Mouse (Mus musculus): ENCODE results near the gene Sec14l4. TPM values are rescaled to one million over a fixed set of nuclear protein-coding genes. Genes with fewer than 3 reads are reported as not detected.

Gene Sec14l4
- polyA plus RNA-seq, 1 experiment from 2014 or later, result 1.4 TPM

- H3K27ac ChIP-seq, result no peak overlapping the region
- H3K9me3 ChIP-seq, result no peaks in the 10 kb centered on the region
- no peaks in the 10 kb centered on the region for H3K27me3 ChIP-seq (replicated peaks)
- no peak overlapping the region for H3K9ac ChIP-seq
- ATAC-seq (ENCODE audit: insufficient read depth, low FRiP score, low read depth), result no peak
- no peaks in the 10 kb centered on the region for H3K4me1 ChIP-seq
- WGBS, result 23% methylated on average over 5 of the region's 5 CpGs
- H3K4me2 ChIP-seq, result no peak overlapping the region
- no peak overlapping the region for H3K4me3 ChIP-seq (replicated peaks)
- no peaks in the 10 kb centered on the region for H3K36me3 ChIP-seq
Observed at GRCm38 (mm10) chr11:4053586-4053985, 22.3 kb downstream of the Sec14l4 start.

DNA sequence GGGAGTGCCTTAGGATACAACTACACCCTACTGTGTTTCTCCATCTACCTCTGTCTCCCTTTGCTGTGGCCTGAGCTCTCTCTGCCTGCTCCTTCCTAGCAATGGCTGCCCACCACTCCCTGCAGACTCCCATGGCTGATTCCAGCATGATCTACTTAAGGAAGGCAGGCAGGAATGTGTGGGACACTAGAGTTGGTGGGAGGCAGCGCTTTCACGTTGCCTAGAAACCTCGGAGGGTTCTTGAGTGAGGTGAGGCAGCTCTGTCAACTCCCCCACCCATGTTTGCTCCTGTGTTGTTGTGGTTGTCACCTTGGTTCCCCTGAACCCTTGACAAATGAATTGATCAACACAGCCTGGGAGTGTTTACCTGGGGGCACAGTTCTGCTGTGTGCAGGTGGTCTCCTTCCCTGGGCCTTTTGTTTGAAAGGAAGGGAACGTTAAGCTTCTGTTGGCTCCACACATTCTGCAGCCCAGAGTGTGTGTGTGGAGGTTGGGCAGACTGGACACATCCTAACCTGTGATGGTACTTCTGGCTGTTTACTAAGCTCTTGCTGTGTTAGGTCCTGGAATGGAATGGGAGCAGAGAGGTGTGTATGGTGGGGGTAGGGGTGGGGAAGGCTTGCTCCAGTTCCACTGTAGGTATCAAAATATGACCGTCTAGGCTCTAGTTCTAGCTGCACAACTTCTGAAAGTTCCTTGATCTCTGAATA lies 29.8 kb downstream of the Sec14l4 start:
- no peak overlapping the region for H3K4me2 ChIP-seq
- no peak for ATAC-seq (ENCODE audit: insufficient read depth, low FRiP score, low read depth)
- H3K36me3 ChIP-seq, result no peaks in the 10 kb centered on the region
- no peak overlapping the region for H3K9ac ChIP-seq
- no peaks in the 10 kb centered on the region for H3K27me3 ChIP-seq (replicated peaks)
- no peak overlapping the region for H3K4me3 ChIP-seq (replicated peaks)
- no peaks in the 10 kb centered on the region for H3K4me1 ChIP-seq
- WGBS, result 53% methylated on average over 5 of the region's 5 CpGs
- no peaks in the 10 kb centered on the region for H3K9me3 ChIP-seq
- no peak overlapping the region for H3K27ac ChIP-seq

DNA sequence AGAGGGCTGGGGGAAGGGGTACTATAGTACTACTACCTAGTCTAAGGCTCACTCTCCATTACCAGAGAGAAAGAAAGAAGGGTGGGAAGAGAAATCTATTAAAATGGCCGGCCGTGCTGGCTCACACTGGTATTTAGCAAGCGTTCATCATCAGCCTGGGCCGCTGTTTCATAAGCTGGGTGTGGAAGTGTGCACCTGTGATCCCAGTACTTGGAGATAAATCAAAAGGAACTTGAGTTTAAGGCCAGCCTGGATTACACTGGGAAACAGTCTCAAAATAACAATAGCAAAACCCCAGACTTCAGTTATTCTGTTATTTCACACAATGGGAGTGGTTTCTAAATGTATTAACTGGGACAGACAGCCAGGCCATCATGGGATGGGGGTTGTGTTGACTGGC lies 31.3 kb downstream of the Sec14l4 start:
- H3K27me3 ChIP-seq (replicated peaks), result no peaks in the 10 kb centered on the region
- 85% methylated on average over 4 of the region's 4 CpGs for WGBS
- H3K36me3 ChIP-seq, result no peaks in the 10 kb centered on the region
- H3K4me3 ChIP-seq (replicated peaks), result no peak overlapping the region
- no peak overlapping the region for H3K9ac ChIP-seq
- H3K27ac ChIP-seq, result no peak overlapping the region
- no peak overlapping the region for H3K4me2 ChIP-seq
- H3K9me3 ChIP-seq, result no peaks in the 10 kb centered on the region
- no peaks in the 10 kb centered on the region for H3K4me1 ChIP-seq
- ATAC-seq (ENCODE audit: insufficient read depth, low FRiP score, low read depth), result no peak

- Histone ChIP-seq H3K4me3 (replicated peaks) (no peak overlapping the region), H3K4me2 (no peak overlapping the region), H3K27ac (no peak overlapping the region), H3K36me3 (no peaks in the 10 kb centered on the region), H3K27me3 (replicated peaks) (no peaks in the 10 kb centered on the region), H3K4me1 (no peaks in the 10 kb centered on the region), H3K9ac (no peak overlapping the region), H3K9me3 (no peaks in the 10 kb centered on the region)
- ATAC-seq (ENCODE audit: insufficient read depth, low FRiP score, low read depth), result no peak
- WGBS, result 47% methylated on average over 6 of the region's 6 CpGs
Observed at GRCm38 (mm10) chr11:4062981-4063380, 31.7 kb downstream of the Sec14l4 start.

DNA sequence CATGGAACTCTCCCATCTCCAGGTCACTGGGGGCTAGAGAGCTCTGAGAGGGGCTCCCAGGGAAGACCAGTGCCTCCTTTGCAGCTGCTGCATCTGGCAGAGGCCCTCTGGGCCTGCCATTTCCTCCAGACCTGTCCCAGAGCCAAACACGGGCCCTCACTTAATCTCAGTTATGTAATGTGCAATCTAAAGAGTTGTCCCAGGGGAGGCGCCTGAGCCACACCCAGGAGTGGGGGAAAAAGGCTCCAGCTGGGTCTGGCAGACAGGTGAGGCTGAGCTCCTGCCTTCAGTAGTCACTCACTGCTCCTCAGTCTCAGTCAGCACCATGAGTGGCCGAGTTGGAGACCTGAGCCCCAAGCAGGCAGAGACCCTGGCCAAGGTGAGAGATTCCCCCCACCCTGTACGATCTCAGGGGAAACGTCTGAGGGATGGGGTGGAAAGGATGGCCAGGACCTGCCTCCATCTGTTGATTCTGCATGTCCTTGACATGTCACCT lies 33.4 kb downstream of the Sec14l4 start, which contains the start of gene Sec14l3:
Sec14l3 (plus strand) TSS at position 215 of the 496 bp plus-strand sequence.
- H3K9me3 ChIP-seq, result no peaks in the 10 kb centered on the region
- no peak within 1 kb of the TSS for H3K9ac ChIP-seq
- H3K4me3 ChIP-seq (replicated peaks), result no peak within 1 kb of the TSS
- H3K27ac ChIP-seq, result no peak within 1 kb of the TSS
- 47% methylated on average over 5 of the region's 5 CpGs for WGBS
- no peak within 1 kb of the TSS for H3K4me2 ChIP-seq
- H3K36me3 ChIP-seq, result no peaks in the 10 kb centered on the region
- no peak for ATAC-seq (ENCODE audit: insufficient read depth, low FRiP score, low read depth)
- no peaks in the 10 kb centered on the region for H3K4me1 ChIP-seq
- H3K27me3 ChIP-seq (replicated peaks), result no peaks in the 10 kb centered on the region

DNA sequence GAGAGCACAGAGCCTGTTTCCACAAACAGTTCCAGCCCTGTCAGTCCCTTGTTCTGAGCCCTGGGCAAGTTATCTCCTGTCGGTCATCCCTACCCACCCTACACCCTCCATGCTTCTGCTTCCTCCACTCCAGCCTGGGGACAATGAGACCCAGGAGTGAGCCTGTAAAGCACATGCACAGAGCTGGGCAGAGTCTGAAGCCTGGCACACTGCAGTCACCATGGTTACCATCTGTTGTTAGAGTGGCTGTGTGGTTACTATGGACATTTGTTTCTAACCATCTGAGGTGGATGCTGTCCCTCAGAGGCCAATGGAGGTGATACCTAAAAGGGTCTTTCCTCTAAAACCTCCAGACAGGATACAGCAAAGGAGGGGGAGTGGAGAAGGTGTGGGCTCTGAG lies 38.4 kb downstream of the Sec14l4 start:
- 70% methylated on average over 1 of the region's 1 CpGs for WGBS
- Histone ChIP-seq H3K4me3 (replicated peaks) (no peak overlapping the region), H3K9me3 (no peaks in the 10 kb centered on the region), H3K4me2 (no peak overlapping the region), H3K9ac (no peak overlapping the region), H3K36me3 (no peaks in the 10 kb centered on the region), H3K4me1 (no peaks in the 10 kb centered on the region), H3K27me3 (replicated peaks) (no peaks in the 10 kb centered on the region), H3K27ac (no peak overlapping the region)
- ATAC-seq (ENCODE audit: insufficient read depth, low FRiP score, low read depth), result no peak

- Histone ChIP-seq H3K4me3 (replicated peaks) (no peak overlapping the region), H3K4me1 (no peaks in the 10 kb centered on the region), H3K36me3 (no peaks in the 10 kb centered on the region), H3K9me3 (no peaks in the 10 kb centered on the region), H3K9ac (no peak overlapping the region), H3K27ac (no peak overlapping the region), H3K27me3 (replicated peaks) (no peaks in the 10 kb centered on the region), H3K4me2 (no peak overlapping the region)
- no peak for ATAC-seq (ENCODE audit: insufficient read depth, low FRiP score, low read depth)
- 12% methylated on average over 8 of the region's 8 CpGs for WGBS
Observed at GRCm38 (mm10) chr11:4076633-4077032, 45.4 kb downstream of the Sec14l4 start.

DNA sequence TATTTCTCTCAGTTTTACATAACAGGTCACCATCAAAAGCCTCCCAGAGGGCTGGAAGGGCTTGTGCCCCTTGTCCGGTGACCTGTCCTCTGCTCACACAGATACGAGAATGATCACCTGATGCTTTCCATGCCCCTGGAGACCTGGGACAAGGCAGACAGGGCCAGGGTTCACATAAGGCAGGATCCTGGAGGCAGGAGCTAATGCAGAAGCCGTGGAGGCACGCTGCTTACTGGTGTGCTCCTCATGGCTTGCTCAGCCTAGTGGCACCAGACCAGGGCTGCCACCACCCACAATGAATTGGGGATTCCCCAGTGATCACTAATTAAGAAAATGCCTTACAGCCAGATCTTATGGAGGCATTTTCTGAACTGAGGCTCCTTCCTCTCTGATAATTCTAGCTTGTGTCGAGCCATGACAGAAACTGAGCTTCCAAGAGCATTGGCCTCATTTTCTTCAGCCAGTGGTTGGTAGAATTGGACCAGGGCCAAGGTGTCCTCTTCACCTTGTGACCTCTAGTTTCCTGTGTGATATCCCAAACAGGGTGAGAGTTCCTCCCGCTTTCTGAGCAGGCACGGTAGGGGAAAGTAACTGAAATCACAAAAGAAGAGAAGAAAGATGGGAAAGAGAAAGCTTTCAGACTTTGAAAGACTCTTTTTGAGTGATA lies 47.1 kb downstream of the Sec14l4 start:
- H3K4me1 ChIP-seq, result no peaks in the 10 kb centered on the region
- no peaks in the 10 kb centered on the region for H3K27me3 ChIP-seq (replicated peaks)
- no peak overlapping the region for H3K4me2 ChIP-seq
- H3K4me3 ChIP-seq (replicated peaks), result no peak overlapping the region
- no peak overlapping the region for H3K9ac ChIP-seq
- no peak overlapping the region for H3K27ac ChIP-seq
- no peaks in the 10 kb centered on the region for H3K9me3 ChIP-seq
- no peak for ATAC-seq (ENCODE audit: insufficient read depth, low FRiP score, low read depth)
- no peaks in the 10 kb centered on the region for H3K36me3 ChIP-seq
- WGBS, result 75% methylated on average over 7 of the region's 7 CpGs

- Histone ChIP-seq H3K9me3 (no peaks in the 10 kb centered on the region), H3K9ac (no peak overlapping the region), H3K27me3 (replicated peaks) (no peaks in the 10 kb centered on the region), H3K4me2 (no peak overlapping the region), H3K4me1 (no peaks in the 10 kb centered on the region), H3K27ac (no peak overlapping the region), H3K4me3 (replicated peaks) (no peak overlapping the region), H3K36me3 (no peaks in the 10 kb centered on the region)
- WGBS, result 6% methylated on average over 4 of the region's 4 CpGs
- no peak for ATAC-seq (ENCODE audit: insufficient read depth, low FRiP score, low read depth)
Observed at GRCm38 (mm10) chr11:4080219-4080618, 49.0 kb downstream of the Sec14l4 start.

DNA sequence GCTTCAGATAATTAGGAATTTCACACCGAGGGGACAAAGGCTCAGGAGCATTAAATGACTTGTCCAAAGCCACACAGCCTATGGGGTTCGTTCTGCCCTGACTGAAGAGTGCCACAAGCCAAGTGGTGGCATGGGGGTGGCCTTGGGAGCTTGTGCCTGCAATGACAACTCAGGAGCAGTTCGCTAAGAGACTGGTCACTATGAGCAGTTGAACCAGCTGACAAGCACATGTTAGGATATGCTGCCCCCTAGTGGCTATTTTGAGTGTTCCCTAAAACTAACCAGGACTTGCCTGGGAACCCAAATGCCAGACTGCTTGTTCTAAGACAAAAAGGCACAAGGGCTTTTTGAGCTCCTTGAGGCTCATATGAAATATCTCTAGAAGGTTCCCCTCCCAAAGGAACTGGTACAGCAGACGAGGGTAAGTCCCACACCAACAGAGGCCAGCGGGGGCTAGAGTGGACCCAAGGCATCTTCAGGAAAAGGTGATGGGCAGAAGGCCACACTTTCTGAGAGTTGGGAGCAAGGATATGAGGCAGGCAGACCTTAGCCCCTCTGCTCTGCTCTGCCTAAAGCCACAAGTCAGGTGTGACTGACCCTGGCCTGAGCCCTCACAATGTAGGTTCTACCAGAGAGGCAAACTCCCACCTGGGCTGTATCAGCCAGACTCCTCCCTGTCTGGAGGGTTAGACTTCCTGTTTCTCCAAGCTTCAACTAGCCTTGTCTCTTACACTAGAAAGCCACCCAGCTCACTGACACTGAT lies 52.2 kb downstream of the Sec14l4 start:
- H3K9ac ChIP-seq, result no peak overlapping the region
- no peak overlapping the region for H3K4me2 ChIP-seq
- no peaks in the 10 kb centered on the region for H3K4me1 ChIP-seq
- H3K4me3 ChIP-seq (replicated peaks), result no peak overlapping the region
- no peak overlapping the region for H3K27ac ChIP-seq
- no peaks in the 10 kb centered on the region for H3K9me3 ChIP-seq
- no peak for ATAC-seq (ENCODE audit: insufficient read depth, low FRiP score, low read depth)
- 34% methylated on average over 5 of the region's 5 CpGs for WGBS
- H3K27me3 ChIP-seq (replicated peaks), result no peaks in the 10 kb centered on the region
- H3K36me3 ChIP-seq, result no peaks in the 10 kb centered on the region

DNA sequence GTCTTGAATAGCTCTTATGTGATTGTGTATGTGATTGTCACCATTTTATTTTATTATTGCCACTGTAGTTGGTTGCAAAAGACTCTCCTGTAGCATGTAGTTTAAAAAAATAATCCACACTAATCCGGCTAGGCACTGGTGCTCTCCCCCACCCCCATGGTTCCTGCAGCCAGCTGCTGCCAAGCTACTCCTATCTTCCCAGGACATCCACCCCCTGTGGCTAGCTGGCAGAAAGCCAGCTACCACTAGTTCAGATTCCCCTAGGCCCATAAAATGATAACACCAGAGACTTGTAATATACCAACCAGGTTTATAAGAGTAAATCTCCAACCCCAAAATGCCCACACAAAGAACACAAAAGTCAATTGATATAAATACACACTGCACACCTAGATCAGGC lies 55.0 kb downstream of the Sec14l4 start:
- no peak for ATAC-seq (ENCODE audit: insufficient read depth, low FRiP score, low read depth)
- no peak overlapping the region for H3K27ac ChIP-seq
- H3K4me1 ChIP-seq, result no peaks in the 10 kb centered on the region
- no peaks in the 10 kb centered on the region for H3K9me3 ChIP-seq
- H3K36me3 ChIP-seq, result peaks cover 6% of the 10 kb centered on the region
- H3K4me2 ChIP-seq, result no peak overlapping the region
- H3K9ac ChIP-seq, result no peak overlapping the region
- WGBS, result 62% methylated on average over 1 of the region's 1 CpGs
- H3K27me3 ChIP-seq (replicated peaks), result no peaks in the 10 kb centered on the region
- no peak overlapping the region for H3K4me3 ChIP-seq (replicated peaks)

- Histone ChIP-seq H3K27me3 (replicated peaks) (no peaks in the 10 kb centered on the region), H3K4me2 (no peak overlapping the region), H3K9me3 (no peaks in the 10 kb centered on the region), H3K4me1 (no peaks in the 10 kb centered on the region), H3K27ac (no peak overlapping the region), H3K36me3 (peaks cover 15% of the 10 kb centered on the region), H3K4me3 (replicated peaks) (no peak overlapping the region), H3K9ac (no peak overlapping the region)
- no peak for ATAC-seq (ENCODE audit: insufficient read depth, low FRiP score, low read depth)
- WGBS, result 64% methylated on average over 2 of the region's 2 CpGs
Observed at GRCm38 (mm10) chr11:4087267-4087666, 56.0 kb downstream of the Sec14l4 start.
